Mouse (Mus musculus): ENCODE measurements at regions not wholly inside any gene's neighbourhood (a gene's known extent, or its start where the extent isn't known, plus 50 kb on each side); places are given as distances from the start of the nearest gene placed in this dataset.

GRCm38 (mm10) chr12:77949474-77950017, 244.5 kb upstream of the Gm6657 start:
- TF ChIP-seq CTCF (IDR thresholded peaks at IDR 0.05; ENCODE audit: borderline replicate concordance, insufficient read depth, low read length) (no peak), POLR2A (IDR thresholded peaks at IDR 0.05; ENCODE audit: low read depth, low read length) (no peak)
